Comparison of ENCODE assay signal across 8 mouse cellular contexts in the genomic region with DNA sequence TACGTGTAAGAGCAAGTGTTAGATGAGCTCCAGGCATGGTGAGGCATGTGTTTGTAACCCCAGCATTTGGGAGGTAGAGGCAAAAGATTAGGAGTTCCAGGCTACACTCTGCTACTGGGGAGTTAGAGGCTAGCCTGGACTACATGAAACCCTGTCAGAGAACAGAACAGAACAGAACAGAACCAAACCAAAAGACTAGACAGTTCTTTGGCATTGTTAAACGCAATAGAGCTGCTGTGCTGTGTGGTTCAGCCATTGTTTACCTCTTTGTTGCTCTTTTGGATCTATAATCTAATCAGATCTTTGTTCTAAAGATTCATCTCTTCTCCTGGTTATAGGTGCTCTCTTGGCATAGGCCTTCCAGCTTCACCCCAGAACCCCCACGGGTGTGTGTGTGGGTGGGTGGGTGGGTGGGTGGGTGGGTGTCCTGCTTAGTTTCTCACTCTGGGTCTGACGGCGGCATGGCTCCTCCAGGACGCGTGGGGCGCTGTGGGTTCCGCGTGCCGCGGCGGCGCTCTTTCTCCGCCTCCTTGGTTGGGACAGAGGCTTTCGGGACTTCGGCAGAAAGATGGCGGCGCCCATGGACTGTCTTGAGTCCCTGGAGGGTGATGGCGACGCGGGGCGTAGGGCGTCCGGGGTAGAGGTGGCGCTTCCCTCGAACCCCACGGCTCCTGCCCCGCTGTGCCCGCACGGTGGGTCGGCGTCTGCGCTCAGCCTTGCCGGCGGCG. TPM values are rescaled to one million over a fixed set of nuclear protein-coding genes. Genes with fewer than 3 reads are reported as not detected.
DNase-seq lines count a peak whose midpoint lies in the region; ATAC-seq and TF ChIP-seq lines count a peak whose summit lies in the region.

No protein-coding gene starts in this region.

- H3K4me3 ChIP-seq in forebrain, embryonic 12.5 days (replicated peaks): peak overlapping the region; percentile 74
- H3K4me3 ChIP-seq in heart, postnatal 0 days (ENCODE audit: low read depth, low read length): peak overlapping the region; percentile 98
- peak overlapping the region; percentile 89 for H3K4me3 ChIP-seq in liver, embryonic 16.5 days (ENCODE audit: low read depth, low read length)
- peak overlapping the region; percentile 87 for H3K4me3 ChIP-seq in neural tube, embryonic 13.5 days
- peak overlapping the region; percentile 100 for H3K4me3 ChIP-seq in testis, adult 2 months (ENCODE audit: control insufficient read depth, low read depth, low read length)

- peak; percentile 85 to 89 for DNase-seq in CD8-positive naive resting alpha-beta T cell, adult 2 months (ENCODE audit: low read depth in 2 of 2, low spot score in 2 of 2)
- peak; percentile 81 for DNase-seq in c-Kit-positive CD71-positive TER-119-positive erythroid progenitor cells, embryonic 14.5 days (ENCODE audit: low spot score)
- peak; percentile 84 for DNase-seq in heart, postnatal 0 days (ENCODE audit: low spot score)
- peak; percentile 92 to 93 for DNase-seq in kidney, postnatal 4 days

- peak overlapping the region; percentile 80 for H3K27ac ChIP-seq in forebrain, embryonic 12.5 days
- H3K27ac ChIP-seq in heart, postnatal 0 days (ENCODE audit: low read depth): peak overlapping the region; percentile 89
- peak overlapping the region; percentile 72; the same call in 1 of the 2 replicates for H3K27ac ChIP-seq in liver, embryonic 16.5 days (ENCODE audit: low read length)
- H3K27ac ChIP-seq in neural tube, embryonic 13.5 days (replicated peaks): peak overlapping the region; percentile 92
- H3K27ac ChIP-seq in testis, adult 2 months (ENCODE audit: control insufficient read depth, insufficient read depth, low read depth, low read length): peak overlapping the region; percentile 89

- peak; percentile 98 for ATAC-seq in forebrain, embryonic 12.5 days (ENCODE audit: low FRiP score)
- peak; percentile 94 for ATAC-seq in heart, postnatal 0 days (ENCODE audit: insufficient read depth, low read depth)
- ATAC-seq in liver, embryonic 16.5 days (ENCODE audit: low read depth): peak; percentile 95
- ATAC-seq in neural tube, embryonic 13.5 days (ENCODE audit: low read depth): peak; percentile 98

- H3K36me3 ChIP-seq in forebrain, embryonic 12.5 days (replicated peaks): peaks cover 18% of the 10 kb centered on the region
- peaks cover 21% of the 10 kb centered on the region; the same call in 1 of the 2 replicates for H3K36me3 ChIP-seq in heart, postnatal 0 days (replicated peaks; ENCODE audit: control insufficient read depth, insufficient read depth, low read length)
- H3K36me3 ChIP-seq in liver, embryonic 16.5 days (ENCODE audit: control insufficient read depth, insufficient read depth): no peaks in the 10 kb centered on the region
- H3K36me3 ChIP-seq in neural tube, embryonic 13.5 days: peaks cover 14% of the 10 kb centered on the region; the same call in 1 of the 2 replicates
- no peaks in the 10 kb centered on the region for H3K36me3 ChIP-seq in testis, adult 2 months (ENCODE audit: control insufficient read depth, insufficient read depth, low read length)

- H3K9ac ChIP-seq in forebrain, embryonic 12.5 days: peak overlapping the region; percentile 73
- H3K9ac ChIP-seq in heart, postnatal 0 days (replicated peaks; ENCODE audit: low read depth, low read length): peak overlapping the region; percentile 81
- peak overlapping the region; percentile 82 for H3K9ac ChIP-seq in liver, embryonic 16.5 days (ENCODE audit: low read depth, low read length)
- H3K9ac ChIP-seq in neural tube, embryonic 13.5 days: peak overlapping the region; percentile 87

- H3K9me3 ChIP-seq in forebrain, embryonic 12.5 days: no peaks in the 10 kb centered on the region
- H3K9me3 ChIP-seq in heart, postnatal 0 days (replicated peaks; ENCODE audit: control insufficient read depth, low read length): no peaks in the 10 kb centered on the region
- H3K9me3 ChIP-seq in liver, embryonic 16.5 days (replicated peaks; ENCODE audit: control insufficient read depth, low read length): no peaks in the 10 kb centered on the region
- no peaks in the 10 kb centered on the region for H3K9me3 ChIP-seq in neural tube, embryonic 13.5 days

- peak; percentile 87 for TF ChIP-seq POLR2A in testis, adult 2 months (IDR thresholded peaks at IDR 0.05; ENCODE audit: control insufficient read depth, low read depth, low read length)

- peak; percentile 44; the same call in 1 of the 2 replicates for TF ChIP-seq EP300 in heart, postnatal 0 days (IDR thresholded peaks at IDR 0.05; ENCODE audit: low read depth)

- TF ChIP-seq CTCF in heart, postnatal 0 days (IDR thresholded peaks at IDR 0.05; ENCODE audit: low read depth): peak; percentile 68
- TF ChIP-seq CTCF in testis, adult 2 months (IDR thresholded peaks at IDR 0.05; ENCODE audit: control insufficient read depth, insufficient read depth, insufficient replicate concordance, low read depth, low read length): peak; percentile 89

- 5% methylated on average over 37 of the region's 37 CpGs for WGBS in forebrain, embryonic 12.5 days
- WGBS in heart, postnatal 0 days: 5% methylated on average over 37 of the region's 37 CpGs
- 4% methylated on average over 37 of the region's 37 CpGs for WGBS in liver, embryonic 16.5 days (ENCODE audit: insufficient replicate concordance)
- WGBS in neural tube, embryonic 13.5 days: 4% methylated on average over 37 of the region's 37 CpGs

- no peaks in the 10 kb centered on the region; the same call in 1 of the 2 replicates for H3K4me1 ChIP-seq in forebrain, embryonic 12.5 days
- peaks cover 6% of the 10 kb centered on the region; the same call in 1 of the 2 replicates for H3K4me1 ChIP-seq in heart, postnatal 0 days (ENCODE audit: control insufficient read depth, insufficient read depth)
- H3K4me1 ChIP-seq in liver, embryonic 16.5 days (ENCODE audit: control insufficient read depth, low read depth, low read length): peaks cover 9% of the 10 kb centered on the region
- no peaks in the 10 kb centered on the region; the same call in 1 of the 2 replicates for H3K4me1 ChIP-seq in neural tube, embryonic 13.5 days (replicated peaks)
- no peaks in the 10 kb centered on the region for H3K4me1 ChIP-seq in testis, adult 2 months (ENCODE audit: control insufficient read depth, insufficient read depth, low read length)

- H3K27me3 ChIP-seq in forebrain, embryonic 12.5 days: no peaks in the 10 kb centered on the region
- no peaks in the 10 kb centered on the region for H3K27me3 ChIP-seq in heart, postnatal 0 days (ENCODE audit: control insufficient read depth, insufficient read depth, low read length)
- no peaks in the 10 kb centered on the region for H3K27me3 ChIP-seq in liver, embryonic 16.5 days (ENCODE audit: control insufficient read depth, insufficient read depth, low read depth, low read length)
- H3K27me3 ChIP-seq in neural tube, embryonic 13.5 days: no peaks in the 10 kb centered on the region
- H3K27me3 ChIP-seq in testis, adult 2 months (ENCODE audit: control insufficient read depth, insufficient read depth, low read length): no peaks in the 10 kb centered on the region

- H3K4me2 ChIP-seq in forebrain, embryonic 12.5 days: peak overlapping the region; percentile 59
- peak overlapping the region; percentile 69 for H3K4me2 ChIP-seq in heart, postnatal 0 days (ENCODE audit: low read depth, low read length)
- H3K4me2 ChIP-seq in liver, embryonic 16.5 days (ENCODE audit: low read depth, low read length): peak overlapping the region; percentile 73
- peak overlapping the region; percentile 69 for H3K4me2 ChIP-seq in neural tube, embryonic 13.5 days

RNA-seq across cellular contexts. Expression of a gene that starts 7.5 kb away (rescaled TPM):
- polyA plus RNA-seq in forebrain, embryonic 12.5 days (2016; fragmentation: Nextera tagmentation; extraction: Ambion mirVana): 19.7 and 20.0 TPM in 2 replicates
- 7.4 and 8.9 TPM in 2 replicates for total RNA-seq in heart, postnatal 0 days (2014; rRNA removed; ENCODE audit: low replicate concordance)
- 7.0 and 7.8 TPM in 2 replicates for polyA plus RNA-seq in heart, postnatal 0 days (2015; fragmentation: Nextera tagmentation; extraction: Ambion mirVana)
- 6.0 and 6.7 TPM in 2 replicates for polyA plus RNA-seq in liver, embryonic 16.5 days (2015; fragmentation: Nextera tagmentation; extraction: Ambion mirVana)
- 10.9 and 11.4 TPM in 2 replicates for polyA plus RNA-seq in neural tube, embryonic 13.5 days (2015; fragmentation: Nextera tagmentation; extraction: Ambion mirVana)
- 3.9 and 4.1 TPM in 2 replicates for polyA plus RNA-seq in testis, adult 2 months (2012; rRNA removed)

RNA-seq across cellular contexts. Expression of a gene that starts 41.3 kb away (rescaled TPM):
- polyA plus RNA-seq in forebrain, embryonic 12.5 days (2016; fragmentation: Nextera tagmentation; extraction: Ambion mirVana): 16.1 and 19.2 TPM in 2 replicates
- 1.7 and 16.3 TPM in 2 replicates for total RNA-seq in heart, postnatal 0 days (2014; rRNA removed; ENCODE audit: low replicate concordance)
- 3.0 and 3.6 TPM in 2 replicates for polyA plus RNA-seq in heart, postnatal 0 days (2015; fragmentation: Nextera tagmentation; extraction: Ambion mirVana)
- polyA plus RNA-seq in liver, embryonic 16.5 days (2015; fragmentation: Nextera tagmentation; extraction: Ambion mirVana): 14.4 and 15.8 TPM in 2 replicates
- polyA plus RNA-seq in neural tube, embryonic 13.5 days (2015; fragmentation: Nextera tagmentation; extraction: Ambion mirVana): 7.5 and 7.8 TPM in 2 replicates
- 65.9 and 78.2 TPM in 2 replicates for polyA plus RNA-seq in testis, adult 2 months (2012; rRNA removed)

RNA-seq across cellular contexts. Expression of a gene that starts 51.1 kb away (rescaled TPM):
- 121 and 127 TPM in 2 replicates for polyA plus RNA-seq in forebrain, embryonic 12.5 days (2016; fragmentation: Nextera tagmentation; extraction: Ambion mirVana)
- 26.9 and 33.7 TPM in 2 replicates for total RNA-seq in heart, postnatal 0 days (2014; rRNA removed; ENCODE audit: low replicate concordance)
- polyA plus RNA-seq in heart, postnatal 0 days (2015; fragmentation: Nextera tagmentation; extraction: Ambion mirVana): 48.7 and 52.5 TPM in 2 replicates
- polyA plus RNA-seq in liver, embryonic 16.5 days (2015; fragmentation: Nextera tagmentation; extraction: Ambion mirVana): 22.2 and 23.0 TPM in 2 replicates
- polyA plus RNA-seq in neural tube, embryonic 13.5 days (2015; fragmentation: Nextera tagmentation; extraction: Ambion mirVana): 112 and 128 TPM in 2 replicates
- 17.7 and 22.4 TPM in 2 replicates for polyA plus RNA-seq in testis, adult 2 months (2012; rRNA removed)

Comparison
In these comparisons a context has a peak if more than half of its experiments do, and no peak if none do; other contexts are left out.
1. Peak in every context shown above with its lines: DNase-seq, ATAC-seq, H3K4me3 ChIP-seq and H3K27ac ChIP-seq.